Mouse (Mus musculus): ENCODE measurements around the gene Tspan11. TPM values are rescaled to one million over a fixed set of nuclear protein-coding genes. Genes with fewer than 3 reads are reported as not detected.

Gene Tspan11
- total and polyA plus RNA-seq, 3 experiments = 0.05 TPM; not detected in 2

DNA sequence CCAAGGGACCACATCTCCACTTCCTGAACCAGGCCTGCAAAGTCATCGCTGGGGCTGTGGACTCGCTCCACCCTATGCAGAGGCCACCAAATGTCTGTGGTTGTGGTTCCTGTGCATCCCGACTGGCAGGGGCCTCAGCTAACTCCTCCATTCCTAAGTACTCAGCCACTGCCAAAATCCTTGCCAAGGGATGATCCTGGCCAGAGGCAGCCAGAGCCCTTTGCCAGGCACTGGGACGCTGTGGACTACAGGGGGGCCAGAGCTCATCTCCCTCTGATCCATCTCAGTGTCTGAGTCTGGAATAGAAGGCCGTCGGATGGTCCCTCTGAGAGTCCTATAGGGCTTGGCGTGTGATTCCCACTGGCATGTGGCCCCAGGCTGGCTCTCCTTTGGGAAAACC lies 62.5 kb downstream of the Tspan11 start:
- no peak for TF ChIP-seq CTCF (IDR thresholded peaks at IDR 0.05; ENCODE audit: low read depth, low read length)
- TF ChIP-seq GATA1 (IDR thresholded peaks at IDR 0.05; ENCODE audit: borderline replicate concordance, low read length) = no peak
- TF ChIP-seq GATA2 (IDR thresholded peaks at IDR 0.05; ENCODE audit: borderline replicate concordance, low read depth, low read length) = no peak
- TF ChIP-seq TAL1 (conservative IDR thresholded peaks at IDR 0.05; ENCODE audit: low read depth, low read length) = no peak
- TF ChIP-seq POLR2AphosphoS5 (IDR thresholded peaks at IDR 0.05; ENCODE audit: insufficient replicate concordance, low read depth, low read length) = no peak
- DNase-seq (ENCODE audit: low spot score) (no peak), ATAC-seq (ENCODE audit: extremely low read depth, insufficient number of reproducible peaks, low FRiP score, poor library complexity, severe bottlenecking) (no peak)
- H3K4me3 ChIP-seq (ENCODE audit: low read depth, low read length) = no peak overlapping the region
- no peaks in the 10 kb centered on the region for H3K27me3 ChIP-seq (ENCODE audit: insufficient read depth, low read length)
- no peaks in the 10 kb centered on the region for H3K36me3 ChIP-seq (replicated peaks)
- peaks cover 95% of the 10 kb centered on the region for H3K9me3 ChIP-seq (replicated peaks)
- no peaks in the 10 kb centered on the region for H3K4me1 ChIP-seq (ENCODE audit: insufficient read depth, low read depth, low read length)

DNA sequence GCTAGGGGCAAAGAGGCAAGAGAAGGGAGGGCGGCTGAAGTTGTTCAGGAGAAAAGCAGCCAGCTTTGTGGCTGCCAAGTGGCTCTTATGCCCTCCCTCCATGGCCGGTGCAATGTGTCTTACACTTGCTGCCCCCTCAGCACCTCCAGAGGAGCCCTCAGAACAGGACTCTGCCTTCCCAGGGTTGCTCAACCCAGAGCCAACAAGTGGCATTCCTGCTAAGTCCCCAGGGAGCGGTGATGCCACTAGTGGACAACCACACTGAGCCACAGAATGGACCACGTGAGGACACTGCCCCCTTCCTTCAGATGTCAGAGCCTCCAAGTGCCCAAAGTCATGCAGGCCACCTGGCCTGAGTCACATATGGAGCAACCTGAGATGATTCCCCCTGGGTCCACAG lies 65.7 kb downstream of the Tspan11 start:
- TF ChIP-seq CTCF (IDR thresholded peaks at IDR 0.05; ENCODE audit: low read depth, low read length) (no peak), GATA1 (IDR thresholded peaks at IDR 0.05; ENCODE audit: borderline replicate concordance, low read length) (no peak), POLR2AphosphoS5 (IDR thresholded peaks at IDR 0.05; ENCODE audit: insufficient replicate concordance, low read depth, low read length) (no peak)
- Histone ChIP-seq H3K36me3 (replicated peaks) (no peaks in the 10 kb centered on the region), H3K27me3 (ENCODE audit: insufficient read depth, low read length) (no peaks in the 10 kb centered on the region), H3K4me3 (ENCODE audit: low read depth, low read length) (0 out of 2 replicates have a peak overlapping the region, but pooled peaks have one; percentile 16), H3K4me1 (ENCODE audit: insufficient read depth, low read depth, low read length) (no peaks in the 10 kb centered on the region), H3K9me3 (replicated peaks) (peaks cover 87% of the 10 kb centered on the region)
- ATAC-seq (ENCODE audit: extremely low read depth, insufficient number of reproducible peaks, low FRiP score, poor library complexity, severe bottlenecking) (no peak), DNase-seq (ENCODE audit: low spot score) (no peak)

DNA sequence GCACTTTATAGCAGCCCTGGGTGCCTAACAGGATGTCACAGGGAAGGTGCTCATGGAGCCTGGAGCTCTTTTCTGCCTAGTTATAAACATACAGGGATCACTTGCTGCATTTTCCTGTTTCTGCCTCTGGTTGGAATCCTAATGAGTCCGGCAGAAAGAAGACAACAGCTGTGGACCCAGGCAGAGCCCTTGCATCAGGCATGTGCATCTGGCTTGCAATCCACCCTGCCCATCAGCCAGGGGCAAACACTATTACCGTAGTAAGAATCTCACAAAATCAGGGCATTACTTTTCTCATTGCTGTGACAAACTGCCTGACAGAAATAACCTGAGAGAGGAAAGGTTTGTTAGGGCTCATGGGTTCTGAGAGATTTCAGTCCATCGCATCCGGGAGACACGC lies 68.8 kb downstream of the Tspan11 start:
- no peak for DNase-seq (ENCODE audit: low spot score)
- ATAC-seq (ENCODE audit: extremely low read depth, insufficient number of reproducible peaks, low FRiP score, poor library complexity, severe bottlenecking) = no peak
- H3K36me3 ChIP-seq (replicated peaks) = no peaks in the 10 kb centered on the region
- no peak overlapping the region for H3K4me3 ChIP-seq (ENCODE audit: low read depth, low read length)
- H3K9me3 ChIP-seq (replicated peaks) = peaks cover 83% of the 10 kb centered on the region
- H3K4me1 ChIP-seq (ENCODE audit: insufficient read depth, low read depth, low read length) = no peaks in the 10 kb centered on the region
- no peaks in the 10 kb centered on the region for H3K27me3 ChIP-seq (ENCODE audit: insufficient read depth, low read length)
- TF ChIP-seq GATA1 (IDR thresholded peaks at IDR 0.05; ENCODE audit: borderline replicate concordance, low read length) (no peak), POLR2AphosphoS5 (IDR thresholded peaks at IDR 0.05; ENCODE audit: insufficient replicate concordance, low read depth, low read length) (no peak), GATA2 (IDR thresholded peaks at IDR 0.05; ENCODE audit: borderline replicate concordance, low read depth, low read length) (no peak), CTCF (IDR thresholded peaks at IDR 0.05; ENCODE audit: low read depth, low read length) (no peak), TAL1 (conservative IDR thresholded peaks at IDR 0.05; ENCODE audit: low read depth, low read length) (no peak)

- Histone ChIP-seq H3K27me3 (ENCODE audit: insufficient read depth, low read length) (no peaks in the 10 kb centered on the region; the same call in 1 of the 2 replicates), H3K9me3 (replicated peaks) (peaks cover 86% of the 10 kb centered on the region), H3K4me3 (ENCODE audit: low read depth, low read length) (no peak overlapping the region), H3K36me3 (replicated peaks) (no peaks in the 10 kb centered on the region), H3K4me1 (ENCODE audit: insufficient read depth, low read depth, low read length) (no peaks in the 10 kb centered on the region)
- TF ChIP-seq TAL1 (conservative IDR thresholded peaks at IDR 0.05; ENCODE audit: low read depth, low read length) (no peak), POLR2AphosphoS5 (IDR thresholded peaks at IDR 0.05; ENCODE audit: insufficient replicate concordance, low read depth, low read length) (no peak), GATA1 (IDR thresholded peaks at IDR 0.05; ENCODE audit: borderline replicate concordance, low read length) (no peak), GATA2 (IDR thresholded peaks at IDR 0.05; ENCODE audit: borderline replicate concordance, low read depth, low read length) (no peak), CTCF (IDR thresholded peaks at IDR 0.05; ENCODE audit: low read depth, low read length) (no peak)
- no peak for ATAC-seq (ENCODE audit: extremely low read depth, insufficient number of reproducible peaks, low FRiP score, poor library complexity, severe bottlenecking)
- DNase-seq (ENCODE audit: low spot score) = no peak
Observed at GRCm38 (mm10) chr6:127960203-127960602, 72.8 kb downstream of the Tspan11 start.

DNA sequence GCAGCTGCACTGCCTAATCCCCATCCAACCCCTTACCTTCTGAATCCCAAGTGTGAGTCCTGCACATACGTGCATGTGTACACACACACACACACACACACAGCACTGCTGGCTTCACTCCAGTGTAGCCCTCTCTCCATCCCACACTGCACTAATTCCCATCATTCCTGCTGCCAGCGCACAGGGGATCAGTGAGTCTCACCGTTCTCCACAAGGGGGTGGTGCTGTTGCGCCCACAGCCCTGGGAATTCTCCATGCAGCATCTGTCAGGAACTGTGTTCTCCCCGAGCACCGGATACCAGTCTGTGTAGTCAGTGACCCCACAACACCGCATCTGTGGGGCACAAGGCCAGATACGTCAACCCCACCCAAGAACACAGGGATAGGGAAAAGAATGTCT lies 78.1 kb downstream of the Tspan11 start:
- ATAC-seq (ENCODE audit: extremely low read depth, insufficient number of reproducible peaks, low FRiP score, poor library complexity, severe bottlenecking) = no peak
- Histone ChIP-seq H3K4me1 (ENCODE audit: insufficient read depth, low read depth, low read length) (no peaks in the 10 kb centered on the region), H3K9me3 (replicated peaks) (peaks cover 93% of the 10 kb centered on the region), H3K36me3 (replicated peaks) (no peaks in the 10 kb centered on the region), H3K4me3 (ENCODE audit: low read depth, low read length) (0 out of 2 replicates have a peak overlapping the region, but pooled peaks have one; percentile 21), H3K27me3 (ENCODE audit: insufficient read depth, low read length) (no peaks in the 10 kb centered on the region; the same call in 1 of the 2 replicates)
- no peak for TF ChIP-seq TAL1 (conservative IDR thresholded peaks at IDR 0.05; ENCODE audit: low read depth, low read length)
- no peak for TF ChIP-seq GATA1 (IDR thresholded peaks at IDR 0.05; ENCODE audit: borderline replicate concordance, low read length)
- no peak for TF ChIP-seq GATA2 (IDR thresholded peaks at IDR 0.05; ENCODE audit: borderline replicate concordance, low read depth, low read length)
- no peak for TF ChIP-seq POLR2AphosphoS5 (IDR thresholded peaks at IDR 0.05; ENCODE audit: insufficient replicate concordance, low read depth, low read length)
- no peak for TF ChIP-seq CTCF (IDR thresholded peaks at IDR 0.05; ENCODE audit: low read depth, low read length)
- no peak for DNase-seq (ENCODE audit: low spot score)

GRCm38 (mm10) chr6:127969709-127970108 lies 82.3 kb downstream of the Tspan11 start:
- H3K36me3 ChIP-seq (replicated peaks) = no peaks in the 10 kb centered on the region
- no peaks in the 10 kb centered on the region for H3K4me1 ChIP-seq (ENCODE audit: insufficient read depth, low read depth, low read length)
- ATAC-seq (ENCODE audit: extremely low read depth, insufficient number of reproducible peaks, low FRiP score, poor library complexity, severe bottlenecking) (no peak), DNase-seq (ENCODE audit: low spot score) (no peak)
- H3K4me3 ChIP-seq (ENCODE audit: low read depth, low read length) = no peak overlapping the region
- TF ChIP-seq GATA1 (IDR thresholded peaks at IDR 0.05; ENCODE audit: borderline replicate concordance, low read length) (no peak), POLR2AphosphoS5 (IDR thresholded peaks at IDR 0.05; ENCODE audit: insufficient replicate concordance, low read depth, low read length) (no peak), CTCF (IDR thresholded peaks at IDR 0.05; ENCODE audit: low read depth, low read length) (no peak), GATA2 (IDR thresholded peaks at IDR 0.05; ENCODE audit: borderline replicate concordance, low read depth, low read length) (no peak), TAL1 (conservative IDR thresholded peaks at IDR 0.05; ENCODE audit: low read depth, low read length) (no peak)
- peaks cover 89% of the 10 kb centered on the region for H3K9me3 ChIP-seq (replicated peaks)
- H3K27me3 ChIP-seq (ENCODE audit: insufficient read depth, low read length) = no peaks in the 10 kb centered on the region; the same call in 1 of the 2 replicates

All from G1E (cell line).